Mouse (Mus musculus) olfactory bulb, adult 2 months (tissue): ENCODE results near the gene Shisa7.

Source experiments
- CTCF ChIP-seq: fragments of 200-500 bp; IDR thresholded peaks from 2 replicates; pipeline ENCODE4 v1.5.1; 2012; ENCODE audit warnings: low read depth, mild to moderate bottlenecking, low read length, moderate library complexity; ENCODE audit not compliant: insufficient read depth
- POLR2A ChIP-seq: fragments of 200-500 bp; IDR thresholded peaks from 2 replicates; pipeline ENCODE4 v1.6.1; 2012; ENCODE audit warnings: mild to moderate bottlenecking, low read depth, low read length, moderate library complexity; ENCODE audit not compliant: insufficient read depth

GRCm38 (mm10) chr7:4842634-4843131, 1.8 kb downstream of the Shisa7 start:
- TF ChIP-seq CTCF (0 out of 2 replicates have a peak, but pooled peaks have one; percentile 21), POLR2A (0 out of 2 replicates have a peak, but pooled peaks have one; percentile 24)
